Mouse (Mus musculus) cerebellum, adult 11-12 months (tissue): ENCODE results near the gene Mipol1.
"Not testable (repeated sequence)": the region's sequence is repeated elsewhere in the genome, so short reads cannot be mapped to it uniquely, and the experiment has no call there.

Experiments used
- DNase-seq: peaks from one replicate; pipeline ENCODE4 v3.0.0; 2022

Mipol1 gene

GRCm38 (mm10) chr12:57230192-57230706 lies at the start of gene Mipol1, which contains the start of gene Prps1l3:
Gene Mipol1 (plus strand): TSS chr12:57230427.
Gene Prps1l3 (plus strand): TSS chr12:57230412.
- peak; percentile 89 for DNase-seq

DNA sequence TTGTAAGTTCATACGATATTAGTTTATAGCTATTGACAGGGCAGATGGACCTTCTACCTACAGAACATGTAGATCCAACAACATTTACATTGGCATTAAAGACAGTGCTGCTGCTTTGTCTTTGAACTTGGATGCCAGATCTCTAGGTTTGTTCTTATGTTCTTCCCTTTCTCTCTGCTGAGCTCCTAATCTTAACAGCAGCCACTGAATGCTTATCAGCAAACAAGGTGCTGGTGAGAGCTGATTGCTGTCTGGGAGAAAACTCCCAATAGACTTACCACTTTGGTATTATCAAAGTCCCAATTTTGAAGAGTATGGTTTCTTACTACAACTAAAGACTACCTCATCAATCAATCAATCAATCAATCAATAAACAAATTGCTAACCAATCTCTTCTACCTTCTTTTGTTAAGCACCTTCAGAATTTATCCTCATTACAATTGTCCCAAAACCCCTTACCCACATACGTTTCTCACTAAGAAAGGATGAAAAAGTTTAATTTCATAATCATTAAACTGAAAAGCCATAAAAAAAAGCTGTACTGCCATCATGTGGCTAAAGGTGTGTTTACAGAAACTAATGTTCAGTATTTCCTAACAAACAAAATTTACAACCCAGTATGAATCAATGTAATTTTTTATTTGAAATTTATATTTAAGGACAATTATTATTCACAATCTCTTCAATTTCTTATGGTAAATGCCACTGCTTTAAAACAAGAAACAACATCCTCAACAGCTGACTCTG lies 45.7 kb upstream of the Mipol1 start:
- DNase-seq: no peak

- DNase-seq: no peak
Observed at GRCm38 (mm10) chr12:57185475-57185874, 44.8 kb upstream of the Mipol1 start.

DNA sequence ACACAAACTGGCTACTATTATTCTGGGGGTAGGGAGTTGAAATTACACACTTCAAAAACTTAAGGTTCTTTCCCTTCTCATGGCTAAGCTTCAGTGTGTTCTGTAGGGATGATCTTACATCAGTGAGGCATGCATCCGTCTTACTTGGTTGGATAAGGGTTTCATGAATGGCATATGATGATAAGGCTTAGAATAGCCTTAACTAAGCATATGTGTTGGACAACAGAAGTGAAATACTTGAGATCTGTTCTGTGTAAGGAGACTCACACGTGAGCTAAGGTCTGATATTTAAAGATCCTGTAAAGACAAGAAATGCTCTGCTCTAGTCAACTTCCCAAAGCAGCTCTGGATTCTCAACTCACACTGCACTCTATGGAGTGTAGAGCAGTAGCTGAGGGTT lies 44.1 kb upstream of the Mipol1 start:
- DNase-seq: no peak

DNA sequence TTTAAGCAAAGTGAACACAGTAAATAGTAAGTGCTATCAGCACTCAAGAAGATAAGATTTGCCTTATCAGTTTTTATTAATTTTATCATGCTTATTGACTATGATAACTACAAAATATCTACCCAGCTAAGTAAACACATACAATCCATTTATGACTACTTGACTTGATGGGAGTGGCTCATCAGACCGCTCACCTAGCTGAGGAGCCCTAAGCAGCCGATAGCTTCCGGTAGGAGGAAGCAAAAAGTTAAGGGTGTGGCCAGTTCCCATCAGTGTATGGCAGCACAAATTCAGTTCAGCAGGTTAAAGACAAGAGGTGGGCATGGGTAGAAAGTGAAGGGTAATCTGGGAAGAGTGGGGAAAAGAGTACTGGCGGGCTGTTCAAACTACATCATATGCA lies 43.2 kb upstream of the Mipol1 start:
- DNase-seq: no peak

GRCm38 (mm10) chr12:57194609-57195008 lies 35.6 kb upstream of the Mipol1 start:
- DNase-seq: no peak

- no peak for DNase-seq
Observed at GRCm38 (mm10) chr12:57196286-57196607, 34.0 kb upstream of the Mipol1 start.

DNA sequence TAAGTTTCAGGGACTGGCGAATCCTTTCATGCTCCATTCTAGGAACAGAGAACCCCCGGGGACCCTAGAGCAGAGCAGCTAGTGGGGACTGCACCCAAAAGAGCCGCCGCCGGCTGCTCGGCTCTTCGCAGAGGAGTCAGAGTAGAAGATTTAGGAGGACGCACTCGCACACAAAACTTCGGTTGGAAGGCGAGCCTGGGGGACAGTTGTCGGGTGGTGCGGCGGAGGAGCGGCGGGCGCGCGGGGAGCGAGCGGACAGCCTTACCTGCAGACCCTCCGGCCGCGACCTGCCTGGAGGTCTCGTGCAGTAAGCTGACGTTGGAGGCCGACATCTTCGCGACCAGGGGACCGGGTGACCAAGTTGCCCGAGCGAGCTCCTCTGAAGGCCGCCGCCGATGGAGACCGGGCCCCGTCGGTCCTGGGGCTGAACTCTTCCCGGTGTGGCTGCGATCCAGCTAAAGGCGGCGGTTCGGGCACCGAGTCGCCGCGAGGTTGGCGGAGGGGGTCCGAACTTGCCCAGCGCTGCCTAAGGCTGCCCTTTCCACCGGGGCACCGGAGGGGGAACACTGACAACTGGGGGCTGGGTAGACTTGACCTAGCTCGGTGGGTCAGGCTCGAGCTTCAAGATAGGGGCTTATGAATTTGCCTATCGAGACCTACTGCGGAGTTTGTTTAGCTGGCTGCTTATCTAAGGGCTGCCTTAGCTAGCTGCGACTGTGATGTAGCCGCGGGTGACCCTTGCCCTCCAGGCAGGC lies 33.4 kb upstream of the Mipol1 start:
- DNase-seq: no peak

- no peak for DNase-seq
Observed at GRCm38 (mm10) chr12:57197363-57198026, 32.7 kb upstream of the Mipol1 start, which contains the start of gene Slc25a21. Gene Slc25a21 (minus strand): TSS chr12:57197472.

DNA sequence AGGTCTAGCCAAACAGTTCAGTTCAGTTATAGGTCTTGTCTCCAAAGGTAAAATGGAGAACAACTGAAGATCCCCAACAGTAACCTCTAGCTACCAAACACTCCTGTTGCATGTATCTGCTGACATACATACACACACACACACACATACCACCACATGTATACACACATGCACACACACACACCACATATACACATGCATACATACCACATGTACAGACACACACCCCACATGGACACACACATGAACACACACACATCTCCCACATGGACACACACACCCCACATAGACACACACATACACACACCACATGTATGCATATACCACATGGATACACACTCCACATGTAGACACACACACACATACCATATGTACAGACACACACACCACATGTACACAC lies 32.0 kb upstream of the Mipol1 start:
- no peak for DNase-seq

DNA sequence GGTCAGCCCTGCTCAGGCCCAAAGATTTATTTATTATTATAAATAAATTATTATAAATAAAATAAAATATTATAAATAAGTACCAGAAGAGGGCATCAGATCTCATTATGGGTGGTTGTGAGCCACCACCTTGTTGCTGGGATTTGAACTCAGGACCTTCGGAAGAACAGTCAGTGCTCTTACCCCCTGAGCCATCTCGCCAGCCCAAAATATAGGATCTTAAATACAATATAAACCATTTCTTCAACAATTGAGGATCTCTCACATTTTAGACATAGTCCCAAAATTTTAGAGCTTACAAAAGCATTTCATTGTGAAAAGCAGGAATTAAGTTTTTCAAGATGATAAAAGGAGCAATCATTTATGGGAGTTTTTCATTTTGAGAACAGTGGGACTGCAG lies 30.8 kb upstream of the Mipol1 start:
- DNase-seq: no peak

GRCm38 (mm10) chr12:57201901-57202300 lies 28.3 kb upstream of the Mipol1 start:
- no peak for DNase-seq

DNA sequence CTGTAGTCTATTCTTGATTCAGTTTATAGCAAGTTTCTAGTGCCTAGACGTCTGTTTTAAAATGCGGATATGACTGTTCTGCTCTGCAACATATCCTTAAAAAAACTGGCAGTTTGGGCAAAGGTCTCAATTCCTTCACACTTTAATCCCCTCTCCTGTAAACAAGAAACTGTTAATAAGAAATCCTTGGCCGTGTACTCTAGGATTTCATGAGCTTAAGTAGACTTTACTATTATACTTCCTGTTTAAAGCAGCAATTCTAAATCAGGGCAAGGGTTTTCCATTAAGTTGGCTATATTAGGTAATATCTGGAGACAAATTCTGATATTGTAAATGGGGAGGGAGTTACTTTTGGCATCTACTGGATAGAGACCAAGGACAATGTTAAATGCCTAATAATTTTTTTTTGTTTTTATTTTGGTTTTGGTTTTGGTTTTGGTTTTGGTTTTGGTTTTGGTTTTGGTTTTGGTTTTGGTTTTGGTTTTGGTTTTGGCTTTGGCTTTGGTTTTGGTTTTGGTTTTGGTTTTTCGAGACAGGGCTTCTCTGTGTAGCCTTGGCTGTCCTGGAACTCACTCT lies 25.9 kb upstream of the Mipol1 start:
- no peak for DNase-seq

DNA sequence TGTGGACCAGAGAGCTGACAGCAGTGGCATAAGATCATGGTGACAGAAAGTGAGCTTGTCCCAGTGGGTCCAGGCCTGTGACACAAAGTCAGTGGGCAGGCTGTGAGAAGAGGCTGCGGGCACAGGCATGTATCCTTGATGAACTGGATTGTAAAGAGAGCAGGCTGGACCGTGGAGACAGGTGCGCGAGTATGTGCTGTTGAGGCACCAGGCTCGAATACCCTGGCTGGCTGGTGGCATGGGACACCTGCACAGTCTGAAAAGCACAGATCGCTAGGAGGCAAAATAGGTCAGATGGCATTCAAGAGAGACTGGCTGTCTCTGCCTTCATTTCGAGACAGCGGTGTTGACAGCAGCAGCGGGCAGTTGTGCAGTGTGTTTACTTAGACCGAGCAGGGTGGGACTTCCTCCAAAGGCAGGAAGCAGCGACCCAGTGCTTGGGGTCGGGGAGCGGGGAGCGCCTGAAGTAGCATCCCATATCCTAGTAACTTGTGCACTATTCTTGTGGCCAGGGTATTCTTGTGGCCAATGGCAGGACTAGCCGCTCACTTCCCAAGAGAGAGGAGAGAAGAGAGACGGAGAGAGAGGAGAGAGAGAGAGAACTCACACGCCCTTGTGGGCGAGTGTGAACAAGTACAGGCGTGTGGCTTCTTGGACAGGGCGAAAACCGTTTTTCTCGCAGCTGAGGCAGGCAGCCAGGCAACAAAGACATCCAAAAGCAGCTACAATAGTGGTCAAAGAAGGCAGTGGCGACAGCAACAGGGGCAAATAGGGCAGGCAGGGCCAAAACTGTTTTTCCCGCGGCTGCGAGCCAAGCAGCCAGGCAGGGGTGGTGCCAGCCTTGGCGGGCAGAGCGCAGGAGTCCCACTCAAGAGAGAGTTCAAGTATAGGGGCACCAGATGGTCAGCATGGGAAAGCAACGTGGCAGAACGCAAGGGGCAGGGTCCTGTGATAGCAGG lies 18.6 kb upstream of the Mipol1 start:
- peak; percentile 40 for DNase-seq

GRCm38 (mm10) chr12:57212463-57212862 lies 17.8 kb upstream of the Mipol1 start:
- not testable (repeated sequence) for DNase-seq

DNA sequence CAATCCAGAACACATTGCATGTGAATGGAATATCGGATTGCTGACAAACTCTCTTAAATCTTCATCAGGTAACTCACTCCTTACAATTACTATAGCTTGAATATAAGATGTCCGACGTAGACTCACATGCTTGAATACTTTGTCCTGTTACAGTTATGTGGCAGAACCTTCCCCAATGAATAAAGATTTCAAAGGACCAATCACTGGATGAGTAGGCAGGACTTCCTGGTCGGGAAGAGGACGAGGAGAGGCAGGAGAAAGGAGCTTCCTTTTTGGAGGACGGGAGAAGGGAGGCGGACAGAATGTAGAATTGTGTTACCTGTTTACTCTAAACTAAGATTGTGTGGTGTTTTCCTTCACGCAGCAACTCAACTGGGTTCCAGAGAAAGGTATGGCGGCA lies 3.8 kb upstream of the Mipol1 start:
- DNase-seq: no peak

GRCm38 (mm10) chr12:57227776-57228175 lies 2.5 kb upstream of the Mipol1 start:
- no peak for DNase-seq

DNA sequence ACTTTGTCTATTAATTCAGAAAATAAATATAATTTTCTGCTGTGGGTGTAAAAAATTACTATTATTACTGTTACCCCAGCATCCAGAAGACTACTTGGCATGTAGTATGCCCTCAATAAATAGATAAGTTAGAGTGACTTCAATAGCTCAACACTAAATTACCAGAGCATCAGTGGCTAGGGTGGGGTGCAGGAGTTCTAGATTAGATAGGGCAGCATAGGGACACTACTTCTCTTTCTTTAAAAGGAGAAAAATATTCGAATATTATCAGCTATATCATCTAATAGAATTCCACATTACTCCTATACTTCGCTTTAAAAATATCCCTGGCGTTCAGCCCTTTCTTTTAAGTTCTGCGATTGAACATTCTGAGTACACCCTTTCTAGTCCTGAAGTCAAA lies 524 bp upstream of the Mipol1 start:
- no peak for DNase-seq

- no peak for DNase-seq
Observed at GRCm38 (mm10) chr12:57231085-57231875, 1.1 kb downstream of the Mipol1 start.

GRCm38 (mm10) chr12:57233386-57233785 lies 3.2 kb downstream of the Mipol1 start:
- DNase-seq: no peak
